Mouse (Mus musculus): ENCODE results near the gene Selenos. TPM values are rescaled to one million over a fixed set of nuclear protein-coding genes. Genes with fewer than 3 reads are reported as not detected.

Gene Selenos
- polyA plus RNA-seq, 1 experiment from 2014 or later: 92.1 TPM

DNA sequence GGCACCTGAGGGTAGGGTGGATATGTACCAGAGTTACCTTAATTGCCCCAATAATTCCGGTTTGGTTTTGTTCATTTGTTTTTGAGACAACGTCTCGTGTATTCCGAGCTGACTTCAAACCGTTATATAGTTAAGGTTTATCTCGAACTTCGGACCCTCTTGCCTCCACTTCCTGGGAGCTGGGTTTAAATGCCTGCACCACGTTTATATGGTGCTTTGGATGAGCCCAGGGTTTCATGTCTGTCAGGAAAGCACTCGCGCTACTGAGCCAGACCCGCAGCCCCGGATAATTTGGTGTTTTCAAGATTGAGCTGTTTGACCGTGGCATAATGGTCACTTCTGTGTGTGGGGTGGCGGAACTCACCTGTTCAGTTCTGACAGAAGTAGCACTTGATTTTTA, 18.4 kb upstream of the Selenos start:
- WGBS: 1% methylated on average over 14 of the region's 14 CpGs
- no peak for ATAC-seq (ENCODE audit: insufficient number of reproducible peaks, insufficient read depth, low FRiP score, low read depth)

DNA sequence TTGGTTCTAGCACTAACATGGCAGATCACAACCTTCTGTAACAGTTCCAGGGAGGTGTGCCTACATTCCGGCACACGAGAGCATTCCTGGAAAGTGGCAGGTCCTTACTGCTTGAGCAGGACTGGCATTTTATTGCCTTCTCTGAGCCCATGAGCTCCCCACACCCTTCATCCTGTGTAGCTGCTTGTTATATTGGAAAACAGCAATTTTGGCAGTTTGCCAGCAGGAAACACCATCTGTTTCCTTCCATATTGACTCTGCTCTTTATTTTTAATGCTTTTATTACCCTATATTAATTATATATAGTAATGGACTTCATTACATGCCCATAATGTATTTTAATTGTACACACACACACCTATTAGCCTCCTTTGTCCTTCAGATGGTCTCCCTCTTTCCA, 3.0 kb upstream of the Selenos start:
- peaks cover 6% of the 10 kb centered on the region; the same call in 1 of the 2 replicates for H3K4me1 ChIP-seq (ENCODE audit: control insufficient read depth, insufficient read depth, low read length)
- H3K4me2 ChIP-seq (replicated peaks; ENCODE audit: low read depth, low read length): no peak overlapping the region
- H3K27me3 ChIP-seq (ENCODE audit: control insufficient read depth, insufficient read depth, low read length): no peaks in the 10 kb centered on the region
- no peak overlapping the region for H3K9ac ChIP-seq (replicated peaks; ENCODE audit: low read depth, low read length)
- peaks cover 50% of the 10 kb centered on the region for H3K36me3 ChIP-seq (ENCODE audit: control insufficient read depth, insufficient read depth, low read length)
- no peak overlapping the region for H3K4me3 ChIP-seq (ENCODE audit: low read depth, low read length)
- no peaks in the 10 kb centered on the region for H3K9me3 ChIP-seq (ENCODE audit: control insufficient read depth, low read depth, low read length)
- no peak for ATAC-seq (ENCODE audit: insufficient number of reproducible peaks, insufficient read depth, low FRiP score, low read depth)
- 73% methylated on average over 2 of the region's 2 CpGs for WGBS
- H3K27ac ChIP-seq (ENCODE audit: low read length): no peak overlapping the region

More for the DNA sequence above, 18.4 kb upstream of the Selenos start:
- peak overlapping the region; percentile 97 for H3K4me3 ChIP-seq (ENCODE audit: low read depth, low read length)
- H3K36me3 ChIP-seq (ENCODE audit: control insufficient read depth, insufficient read depth, low read length): peaks cover 27% of the 10 kb centered on the region
- peak overlapping the region; percentile 84 for H3K4me2 ChIP-seq (replicated peaks; ENCODE audit: low read depth, low read length)
- no peaks in the 10 kb centered on the region for H3K27me3 ChIP-seq (ENCODE audit: control insufficient read depth, insufficient read depth, low read length)
- H3K9ac ChIP-seq (replicated peaks; ENCODE audit: low read depth, low read length): peak overlapping the region; percentile 95
- H3K27ac ChIP-seq (ENCODE audit: low read length): peak overlapping the region; percentile 10; the same call in 1 of the 2 replicates
- H3K9me3 ChIP-seq (ENCODE audit: control insufficient read depth, low read depth, low read length): no peaks in the 10 kb centered on the region
- H3K4me1 ChIP-seq (ENCODE audit: control insufficient read depth, insufficient read depth, low read length): peaks cover 12% of the 10 kb centered on the region

DNA sequence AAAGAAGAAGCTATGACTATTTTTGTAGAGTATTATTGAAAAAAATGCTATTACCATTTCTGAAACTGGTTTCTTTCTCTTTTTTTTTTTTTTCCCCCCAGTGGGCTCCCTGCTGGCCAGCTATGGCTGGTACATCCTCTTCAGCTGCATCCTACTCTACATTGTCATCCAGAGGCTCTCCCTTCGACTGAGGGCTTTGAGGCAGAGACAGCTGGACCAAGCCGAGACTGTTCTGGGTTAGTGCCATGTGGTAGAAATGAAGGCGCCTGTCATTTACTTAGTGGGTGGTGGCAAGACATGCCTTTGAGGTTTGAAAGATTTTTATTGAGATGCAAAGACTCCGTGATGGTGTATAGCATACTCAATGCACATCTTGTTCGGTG, 773 bp downstream of the Selenos start:
- peaks cover 48% of the 10 kb centered on the region for H3K36me3 ChIP-seq (ENCODE audit: control insufficient read depth, insufficient read depth, low read length)
- WGBS: 43% methylated on average over 5 of the region's 5 CpGs
- H3K4me2 ChIP-seq (replicated peaks; ENCODE audit: low read depth, low read length): peak overlapping the region; percentile 59
- peaks cover 6% of the 10 kb centered on the region; the same call in 1 of the 2 replicates for H3K4me1 ChIP-seq (ENCODE audit: control insufficient read depth, insufficient read depth, low read length)
- H3K27me3 ChIP-seq (ENCODE audit: control insufficient read depth, insufficient read depth, low read length): no peaks in the 10 kb centered on the region
- H3K9ac ChIP-seq (replicated peaks; ENCODE audit: low read depth, low read length): peak overlapping the region; percentile 77
- H3K4me3 ChIP-seq (ENCODE audit: low read depth, low read length): peak overlapping the region; percentile 82
- ATAC-seq (ENCODE audit: insufficient number of reproducible peaks, insufficient read depth, low FRiP score, low read depth): no peak
- H3K27ac ChIP-seq (ENCODE audit: low read length): 0 out of 2 replicates have a peak overlapping the region, but pooled peaks have one; percentile 62
- H3K9me3 ChIP-seq (ENCODE audit: control insufficient read depth, low read depth, low read length): no peaks in the 10 kb centered on the region

DNA sequence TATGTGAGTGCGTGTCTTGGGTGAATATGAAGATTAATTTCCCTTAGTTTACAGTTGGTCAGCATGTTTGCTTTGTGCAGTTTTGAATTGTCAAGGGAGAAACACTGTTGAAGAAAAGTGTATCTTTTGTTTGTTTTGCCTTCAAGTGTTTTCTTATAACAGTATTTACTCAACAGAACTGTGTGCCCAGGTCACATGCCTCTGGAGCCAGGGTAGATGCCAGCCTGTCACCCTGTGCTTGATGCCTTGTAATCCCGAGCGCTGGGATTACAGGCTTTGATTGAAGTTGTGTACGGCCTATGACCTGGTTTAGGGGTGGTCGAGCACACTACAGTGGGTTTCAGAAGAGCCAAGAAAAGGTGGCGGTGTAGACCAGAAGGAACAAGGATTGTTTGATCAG, 4.3 kb downstream of the Selenos start:
- Histone ChIP-seq H3K27ac (ENCODE audit: low read length) (no peak overlapping the region), H3K27me3 (ENCODE audit: control insufficient read depth, insufficient read depth, low read length) (no peaks in the 10 kb centered on the region), H3K4me1 (ENCODE audit: control insufficient read depth, insufficient read depth, low read length) (peaks cover 6% of the 10 kb centered on the region; the same call in 1 of the 2 replicates), H3K4me3 (ENCODE audit: low read depth, low read length) (no peak overlapping the region), H3K4me2 (replicated peaks; ENCODE audit: low read depth, low read length) (no peak overlapping the region), H3K9me3 (ENCODE audit: control insufficient read depth, low read depth, low read length) (no peaks in the 10 kb centered on the region), H3K36me3 (ENCODE audit: control insufficient read depth, insufficient read depth, low read length) (peaks cover 64% of the 10 kb centered on the region), H3K9ac (replicated peaks; ENCODE audit: low read depth, low read length) (no peak overlapping the region)
- no peak for ATAC-seq (ENCODE audit: insufficient number of reproducible peaks, insufficient read depth, low FRiP score, low read depth)
- 81% methylated on average over 6 of the region's 6 CpGs for WGBS

DNA sequence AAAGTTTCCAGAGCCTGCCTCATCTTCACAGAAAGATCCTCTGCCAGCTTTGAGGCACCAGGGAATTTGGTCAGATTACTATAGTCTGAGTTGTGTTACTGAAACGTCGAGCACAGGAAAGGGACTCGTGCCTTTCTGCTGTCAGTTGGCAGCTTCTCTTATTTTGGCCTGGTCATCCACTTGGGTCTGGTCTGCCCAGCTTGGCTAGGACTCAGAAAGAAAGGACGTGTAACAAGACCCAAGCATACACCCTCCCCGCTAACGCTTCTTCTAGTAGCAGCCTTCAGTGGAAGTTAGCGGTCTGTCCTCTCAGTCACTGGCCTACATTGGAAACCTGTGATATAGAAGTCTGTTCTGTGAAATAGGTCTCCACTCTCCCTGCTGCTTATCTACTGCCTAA, 5.1 kb downstream of the Selenos start:
- Histone ChIP-seq H3K27me3 (ENCODE audit: control insufficient read depth, insufficient read depth, low read length) (no peaks in the 10 kb centered on the region), H3K9me3 (ENCODE audit: control insufficient read depth, low read depth, low read length) (no peaks in the 10 kb centered on the region), H3K4me1 (ENCODE audit: control insufficient read depth, insufficient read depth, low read length) (peaks cover 6% of the 10 kb centered on the region; the same call in 1 of the 2 replicates), H3K36me3 (ENCODE audit: control insufficient read depth, insufficient read depth, low read length) (peaks cover 71% of the 10 kb centered on the region), H3K27ac (ENCODE audit: low read length) (no peak overlapping the region), H3K9ac (replicated peaks; ENCODE audit: low read depth, low read length) (no peak overlapping the region), H3K4me2 (replicated peaks; ENCODE audit: low read depth, low read length) (no peak overlapping the region), H3K4me3 (ENCODE audit: low read depth, low read length) (no peak overlapping the region)
- WGBS: 81% methylated on average over 7 of the region's 7 CpGs
- no peak for ATAC-seq (ENCODE audit: insufficient number of reproducible peaks, insufficient read depth, low FRiP score, low read depth)

DNA sequence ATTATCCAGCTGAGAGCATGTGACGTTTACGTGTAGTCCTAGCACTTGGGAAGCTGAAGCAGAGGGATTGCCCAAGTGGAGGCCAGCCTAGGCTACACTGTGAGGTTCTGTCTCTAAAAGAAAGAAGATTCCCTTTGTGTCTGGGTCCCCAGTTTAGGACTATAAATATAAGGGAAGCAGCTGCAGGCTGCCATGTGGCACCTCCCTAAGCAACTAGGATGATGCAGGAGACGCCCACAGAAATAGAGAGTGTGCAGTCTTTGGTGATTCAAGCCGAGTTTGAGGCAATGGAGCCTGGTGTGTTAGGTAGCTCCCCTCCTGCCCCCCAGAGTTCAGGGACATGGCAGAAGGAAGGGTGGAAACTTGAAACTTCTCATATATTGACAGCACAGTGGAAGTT, 8.2 kb downstream of the Selenos start:
- Histone ChIP-seq H3K27ac (ENCODE audit: low read length) (no peak overlapping the region), H3K27me3 (ENCODE audit: control insufficient read depth, insufficient read depth, low read length) (no peaks in the 10 kb centered on the region), H3K36me3 (ENCODE audit: control insufficient read depth, insufficient read depth, low read length) (peaks cover 83% of the 10 kb centered on the region), H3K4me2 (replicated peaks; ENCODE audit: low read depth, low read length) (no peak overlapping the region), H3K9ac (replicated peaks; ENCODE audit: low read depth, low read length) (no peak overlapping the region), H3K9me3 (ENCODE audit: control insufficient read depth, low read depth, low read length) (no peaks in the 10 kb centered on the region), H3K4me1 (ENCODE audit: control insufficient read depth, insufficient read depth, low read length) (no peaks in the 10 kb centered on the region), H3K4me3 (ENCODE audit: low read depth, low read length) (no peak overlapping the region)
- no peak for ATAC-seq (ENCODE audit: insufficient number of reproducible peaks, insufficient read depth, low FRiP score, low read depth)
- WGBS: 86% methylated on average over 4 of the region's 4 CpGs

DNA sequence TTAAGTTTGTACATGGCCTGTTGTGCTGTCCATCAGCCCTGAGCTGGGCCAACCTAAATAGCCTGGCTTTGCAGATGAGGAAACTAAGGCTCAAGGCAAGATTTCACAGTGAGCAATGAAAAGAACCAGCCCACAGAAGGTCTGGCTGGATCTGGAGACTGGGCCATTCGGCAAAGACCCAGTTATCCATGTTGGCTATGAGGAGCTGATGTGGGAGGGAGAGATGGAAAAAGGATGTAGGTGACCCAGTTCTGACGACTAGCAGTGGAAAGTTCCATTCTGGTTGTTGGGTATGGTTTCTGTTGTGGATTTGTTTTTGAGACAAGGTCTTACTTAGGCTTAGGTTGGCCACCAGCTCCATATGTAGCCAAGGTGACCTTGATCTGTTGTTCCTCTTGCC, 8.6 kb downstream of the Selenos start:
- 91% methylated on average over 2 of the region's 2 CpGs for WGBS
- H3K9me3 ChIP-seq (ENCODE audit: control insufficient read depth, low read depth, low read length): no peaks in the 10 kb centered on the region
- H3K27me3 ChIP-seq (ENCODE audit: control insufficient read depth, insufficient read depth, low read length): no peaks in the 10 kb centered on the region
- no peaks in the 10 kb centered on the region for H3K4me1 ChIP-seq (ENCODE audit: control insufficient read depth, insufficient read depth, low read length)
- H3K36me3 ChIP-seq (ENCODE audit: control insufficient read depth, insufficient read depth, low read length): peaks cover 78% of the 10 kb centered on the region
- no peak for ATAC-seq (ENCODE audit: insufficient number of reproducible peaks, insufficient read depth, low FRiP score, low read depth)
- no peak overlapping the region for H3K9ac ChIP-seq (replicated peaks; ENCODE audit: low read depth, low read length)
- H3K27ac ChIP-seq (ENCODE audit: low read length): no peak overlapping the region
- H3K4me3 ChIP-seq (ENCODE audit: low read depth, low read length): no peak overlapping the region
- H3K4me2 ChIP-seq (replicated peaks; ENCODE audit: low read depth, low read length): no peak overlapping the region

DNA sequence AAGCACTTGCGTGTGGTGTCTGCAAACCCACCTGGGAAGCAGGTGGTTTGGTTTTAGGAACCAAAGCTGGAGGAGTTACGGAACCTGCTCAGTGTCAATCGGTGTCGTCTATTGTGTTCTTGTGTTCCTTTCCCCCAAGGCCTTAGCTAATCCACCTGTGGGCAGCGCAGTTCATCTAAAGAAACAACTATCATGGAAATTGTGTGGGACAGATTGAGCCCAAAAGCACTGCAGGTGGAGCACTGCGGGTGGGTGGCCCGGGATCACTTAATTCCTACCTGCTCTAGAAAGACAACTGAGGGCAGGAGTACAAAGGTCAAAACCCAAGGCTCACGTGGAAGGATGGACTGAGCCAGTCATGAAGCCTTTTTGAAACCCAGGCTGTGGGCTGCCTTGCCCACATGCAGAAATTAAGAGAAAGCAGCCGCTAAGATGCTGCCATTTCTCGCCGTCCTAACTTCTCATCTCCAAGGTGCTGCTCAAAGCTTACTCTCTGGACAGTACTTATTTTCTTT, 11.3 kb downstream of the Selenos start:
- H3K9ac ChIP-seq (replicated peaks; ENCODE audit: low read depth, low read length): no peak overlapping the region
- H3K4me3 ChIP-seq (ENCODE audit: low read depth, low read length): no peak overlapping the region
- no peaks in the 10 kb centered on the region for H3K4me1 ChIP-seq (ENCODE audit: control insufficient read depth, insufficient read depth, low read length)
- no peaks in the 10 kb centered on the region for H3K9me3 ChIP-seq (ENCODE audit: control insufficient read depth, low read depth, low read length)
- H3K27me3 ChIP-seq (ENCODE audit: control insufficient read depth, insufficient read depth, low read length): no peaks in the 10 kb centered on the region
- H3K4me2 ChIP-seq (replicated peaks; ENCODE audit: low read depth, low read length): no peak overlapping the region
- WGBS: 87% methylated on average over 11 of the region's 11 CpGs
- peaks cover 53% of the 10 kb centered on the region for H3K36me3 ChIP-seq (ENCODE audit: control insufficient read depth, insufficient read depth, low read length)
- no peak for ATAC-seq (ENCODE audit: insufficient number of reproducible peaks, insufficient read depth, low FRiP score, low read depth)
- no peak overlapping the region for H3K27ac ChIP-seq (ENCODE audit: low read length)

DNA sequence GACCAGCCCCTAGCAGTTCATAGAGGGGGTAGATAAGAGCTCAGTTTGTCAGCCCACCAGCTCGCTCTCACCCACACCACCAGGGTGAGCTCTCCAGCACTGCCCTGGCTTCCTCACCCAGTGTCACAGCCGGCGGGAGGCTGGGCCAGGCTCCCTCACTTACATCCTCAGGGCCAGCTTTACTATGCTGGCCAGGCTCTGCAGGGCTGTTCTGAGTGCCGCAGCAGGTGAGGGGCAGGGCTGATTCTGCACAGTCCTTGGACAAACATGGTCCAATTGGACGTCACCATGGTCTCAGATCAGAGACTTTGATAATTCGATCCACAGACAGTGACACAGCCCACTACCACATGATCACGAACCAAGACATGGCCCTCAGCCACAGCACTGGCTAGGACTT, 12.1 kb downstream of the Selenos start:
- Histone ChIP-seq H3K27ac (ENCODE audit: low read length) (no peak overlapping the region), H3K36me3 (ENCODE audit: control insufficient read depth, insufficient read depth, low read length) (peaks cover 48% of the 10 kb centered on the region), H3K9ac (replicated peaks; ENCODE audit: low read depth, low read length) (no peak overlapping the region), H3K27me3 (ENCODE audit: control insufficient read depth, insufficient read depth, low read length) (no peaks in the 10 kb centered on the region), H3K4me1 (ENCODE audit: control insufficient read depth, insufficient read depth, low read length) (no peaks in the 10 kb centered on the region), H3K4me2 (replicated peaks; ENCODE audit: low read depth, low read length) (no peak overlapping the region), H3K4me3 (ENCODE audit: low read depth, low read length) (no peak overlapping the region), H3K9me3 (ENCODE audit: control insufficient read depth, low read depth, low read length) (no peaks in the 10 kb centered on the region)
- 84% methylated on average over 7 of the region's 7 CpGs for WGBS
- ATAC-seq (ENCODE audit: insufficient number of reproducible peaks, insufficient read depth, low FRiP score, low read depth): no peak

Measured in stomach, embryonic 14.5 days (tissue).